Mouse (Mus musculus): ENCODE data around the gene Grm8. TPM values are rescaled to one million over a fixed set of nuclear protein-coding genes. Genes with fewer than 3 reads are reported as not detected.

The Grm8 gene
- polyA plus RNA-seq, 2 experiments = 1.1 to 1.8 TPM

DNA sequence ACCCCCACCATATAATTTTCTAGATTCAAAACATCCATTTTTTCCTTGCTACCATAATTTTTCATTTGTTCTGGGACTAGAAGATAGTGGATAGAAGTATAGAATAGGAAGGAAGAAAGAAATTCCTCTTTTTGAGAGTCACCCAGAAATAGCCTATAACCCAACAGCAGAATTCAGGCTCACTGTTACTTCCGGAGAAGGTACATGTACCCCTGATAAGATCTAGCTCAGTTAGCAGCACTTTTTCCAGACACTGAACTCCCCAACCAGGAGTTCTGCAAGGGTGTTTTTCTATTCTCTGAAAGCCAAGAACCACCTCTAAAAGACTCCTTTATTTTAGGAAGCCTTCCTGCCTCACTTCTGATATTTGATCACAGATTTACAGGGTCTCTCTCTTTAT, 816.4 kb downstream of the Grm8 start:
- no peak overlapping the region for H3K4me2 ChIP-seq (replicated peaks; ENCODE audit: low read depth, low read length, severe bottlenecking)
- no peak overlapping the region for H3K27ac ChIP-seq (replicated peaks; ENCODE audit: low read depth, low read length)
- H3K4me3 ChIP-seq (replicated peaks; ENCODE audit: low read length) = no peak overlapping the region
- no peaks in the 10 kb centered on the region for H3K4me1 ChIP-seq (ENCODE audit: control insufficient read depth, insufficient read depth, low read length)
- 63% methylated on average over 1 of the region's 1 CpGs for WGBS
- H3K27me3 ChIP-seq (ENCODE audit: control insufficient read depth, insufficient read depth, low read length) = no peaks in the 10 kb centered on the region
- H3K9ac ChIP-seq (ENCODE audit: low read depth, low read length, severe bottlenecking) = no peak overlapping the region
- TF ChIP-seq POLR2A (IDR thresholded peaks at IDR 0.05; ENCODE audit: borderline replicate concordance, extremely low read depth, insufficient read depth, insufficient read length) = no peak
- no peaks in the 10 kb centered on the region for H3K36me3 ChIP-seq (ENCODE audit: control insufficient read depth, insufficient read depth, low read length)
- DNase-seq (ENCODE audit: low spot score) = no peak
- no peak for ATAC-seq (ENCODE audit: low FRiP score, low read depth)
- no peaks in the 10 kb centered on the region for H3K9me3 ChIP-seq (ENCODE audit: control insufficient read depth, low read length)

DNA sequence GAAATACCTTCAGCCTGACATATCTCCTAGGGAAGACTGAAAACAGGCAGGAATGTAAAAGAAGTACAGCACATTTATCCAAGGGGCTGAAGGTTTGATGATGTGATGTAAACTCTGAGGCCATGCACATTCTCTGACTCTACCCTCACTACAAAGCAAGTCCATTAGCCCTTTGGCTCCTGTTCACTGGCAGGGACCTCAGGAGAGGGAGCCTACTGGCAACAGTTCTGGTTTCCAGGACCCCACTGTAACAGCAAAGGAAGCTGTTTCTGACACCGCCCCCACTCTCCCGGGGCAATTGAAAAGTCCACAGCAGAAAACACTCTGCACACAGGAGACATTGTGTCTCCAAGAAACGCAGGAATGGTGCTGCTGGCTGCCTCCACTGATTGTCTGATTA, 817.6 kb downstream of the Grm8 start:
- H3K9me3 ChIP-seq (ENCODE audit: control insufficient read depth, low read length) = no peaks in the 10 kb centered on the region
- no peak for TF ChIP-seq POLR2A (IDR thresholded peaks at IDR 0.05; ENCODE audit: borderline replicate concordance, extremely low read depth, insufficient read depth, insufficient read length)
- no peak overlapping the region for H3K9ac ChIP-seq (ENCODE audit: low read depth, low read length, severe bottlenecking)
- H3K4me3 ChIP-seq (replicated peaks; ENCODE audit: low read length) = no peak overlapping the region
- H3K27ac ChIP-seq (replicated peaks; ENCODE audit: low read depth, low read length) = no peak overlapping the region
- H3K36me3 ChIP-seq (ENCODE audit: control insufficient read depth, insufficient read depth, low read length) = no peaks in the 10 kb centered on the region
- H3K4me2 ChIP-seq (replicated peaks; ENCODE audit: low read depth, low read length, severe bottlenecking) = no peak overlapping the region
- DNase-seq (ENCODE audit: low spot score) = no peak
- H3K4me1 ChIP-seq (ENCODE audit: control insufficient read depth, insufficient read depth, low read length) = no peaks in the 10 kb centered on the region
- ATAC-seq (ENCODE audit: low FRiP score, low read depth) = no peak
- 32% methylated on average over 3 of the region's 3 CpGs for WGBS
- H3K27me3 ChIP-seq (ENCODE audit: control insufficient read depth, insufficient read depth, low read length) = no peaks in the 10 kb centered on the region

DNA sequence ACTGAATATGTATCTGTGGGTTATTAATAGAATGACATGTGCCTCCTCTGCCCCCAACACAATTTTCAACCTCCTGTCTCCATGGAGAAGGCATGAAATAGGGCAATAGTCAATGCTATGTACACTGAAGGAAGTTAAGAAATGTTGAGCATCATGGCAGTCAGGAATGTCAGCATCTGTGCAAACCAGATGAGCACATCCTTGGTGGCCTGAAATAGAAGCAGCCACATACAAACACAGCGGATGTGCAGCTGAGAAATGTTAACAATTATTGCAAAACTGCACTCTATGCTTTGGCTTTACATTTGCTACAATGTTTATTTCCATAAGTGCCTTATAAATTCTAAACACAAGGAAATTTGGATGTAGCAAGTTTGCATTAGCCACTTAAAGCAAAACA, 819.0 kb downstream of the Grm8 start:
- Histone ChIP-seq H3K27ac (replicated peaks; ENCODE audit: low read depth, low read length) (no peak overlapping the region), H3K9me3 (ENCODE audit: control insufficient read depth, low read length) (no peaks in the 10 kb centered on the region), H3K4me3 (replicated peaks; ENCODE audit: low read length) (no peak overlapping the region), H3K27me3 (ENCODE audit: control insufficient read depth, insufficient read depth, low read length) (no peaks in the 10 kb centered on the region), H3K9ac (ENCODE audit: low read depth, low read length, severe bottlenecking) (no peak overlapping the region), H3K36me3 (ENCODE audit: control insufficient read depth, insufficient read depth, low read length) (no peaks in the 10 kb centered on the region), H3K4me1 (ENCODE audit: control insufficient read depth, insufficient read depth, low read length) (no peaks in the 10 kb centered on the region), H3K4me2 (replicated peaks; ENCODE audit: low read depth, low read length, severe bottlenecking) (no peak overlapping the region)
- WGBS = 86% methylated on average over 1 of the region's 1 CpGs
- DNase-seq (ENCODE audit: low spot score) (no peak), ATAC-seq (ENCODE audit: low FRiP score, low read depth) (no peak)
- no peak for TF ChIP-seq POLR2A (IDR thresholded peaks at IDR 0.05; ENCODE audit: borderline replicate concordance, extremely low read depth, insufficient read depth, insufficient read length)

DNA sequence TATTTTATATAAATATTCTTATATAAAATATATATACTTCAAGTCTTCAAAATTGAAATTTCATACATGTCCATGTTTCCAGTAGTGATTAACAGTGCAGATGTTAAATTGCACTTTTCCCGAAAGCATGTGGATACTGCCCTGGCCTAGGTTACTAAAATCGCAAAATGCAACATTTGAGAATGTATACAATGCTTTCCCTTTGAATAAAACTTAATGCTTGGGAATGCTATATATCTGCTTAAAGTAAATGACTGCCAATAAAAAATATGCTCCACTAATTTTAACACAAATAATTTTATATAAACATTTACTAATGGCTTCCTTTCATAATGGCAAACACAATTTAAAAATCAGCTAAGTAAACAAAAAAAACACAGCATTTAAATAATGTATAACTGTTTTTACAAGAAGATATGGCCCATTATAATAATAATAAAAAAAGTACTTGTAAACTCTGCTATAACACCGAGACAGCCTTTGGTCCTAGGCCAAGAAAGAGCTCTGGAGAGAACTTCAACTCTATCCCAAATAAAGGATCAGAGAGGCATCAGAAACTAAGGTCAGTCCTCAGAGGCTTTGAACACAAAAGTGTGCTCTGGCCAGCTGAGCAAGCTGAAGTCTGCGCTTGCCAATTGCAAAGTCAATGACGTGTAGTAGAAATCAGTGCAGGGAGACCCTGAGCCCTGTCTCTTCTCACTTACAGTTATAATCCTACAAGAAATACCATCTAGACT, 820.5 kb downstream of the Grm8 start:
- Histone ChIP-seq H3K27ac (replicated peaks; ENCODE audit: low read depth, low read length) (no peak overlapping the region), H3K4me3 (replicated peaks; ENCODE audit: low read length) (no peak overlapping the region), H3K4me2 (replicated peaks; ENCODE audit: low read depth, low read length, severe bottlenecking) (no peak overlapping the region), H3K9ac (ENCODE audit: low read depth, low read length, severe bottlenecking) (no peak overlapping the region), H3K27me3 (ENCODE audit: control insufficient read depth, insufficient read depth, low read length) (no peaks in the 10 kb centered on the region), H3K9me3 (ENCODE audit: control insufficient read depth, low read length) (no peaks in the 10 kb centered on the region), H3K4me1 (ENCODE audit: control insufficient read depth, insufficient read depth, low read length) (no peaks in the 10 kb centered on the region), H3K36me3 (ENCODE audit: control insufficient read depth, insufficient read depth, low read length) (no peaks in the 10 kb centered on the region)
- ATAC-seq (ENCODE audit: low FRiP score, low read depth) = no peak
- DNase-seq (ENCODE audit: low spot score) = no peak
- 67% methylated on average over 5 of the region's 5 CpGs for WGBS
- no peak for TF ChIP-seq POLR2A (IDR thresholded peaks at IDR 0.05; ENCODE audit: borderline replicate concordance, extremely low read depth, insufficient read depth, insufficient read length)

DNA sequence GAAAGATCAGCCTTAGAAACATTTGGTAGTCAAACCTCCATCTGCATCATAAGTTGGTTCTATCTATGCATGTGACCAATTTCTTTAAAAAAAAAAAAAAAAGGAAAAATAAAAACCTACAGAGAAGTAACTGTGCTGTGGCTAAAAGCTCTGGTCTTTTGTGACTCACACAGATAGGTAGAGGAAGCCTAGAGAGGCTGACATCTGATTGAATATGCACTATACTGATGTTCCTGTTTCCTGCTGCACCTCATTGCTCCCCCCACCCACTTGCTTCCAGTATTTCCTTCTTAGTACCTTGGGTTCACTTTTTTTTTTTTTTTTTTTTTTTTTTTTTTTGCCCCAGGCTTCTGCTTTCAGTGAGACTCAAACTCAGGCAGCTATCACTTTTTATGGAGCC, 824.6 kb downstream of the Grm8 start:
- no peak for ATAC-seq (ENCODE audit: low FRiP score, low read depth)
- Histone ChIP-seq H3K36me3 (ENCODE audit: control insufficient read depth, insufficient read depth, low read length) (no peaks in the 10 kb centered on the region), H3K9me3 (ENCODE audit: control insufficient read depth, low read length) (no peaks in the 10 kb centered on the region), H3K27ac (replicated peaks; ENCODE audit: low read depth, low read length) (no peak overlapping the region), H3K27me3 (ENCODE audit: control insufficient read depth, insufficient read depth, low read length) (no peaks in the 10 kb centered on the region), H3K4me3 (replicated peaks; ENCODE audit: low read length) (no peak overlapping the region), H3K4me1 (ENCODE audit: control insufficient read depth, insufficient read depth, low read length) (no peaks in the 10 kb centered on the region), H3K4me2 (replicated peaks; ENCODE audit: low read depth, low read length, severe bottlenecking) (no peak overlapping the region), H3K9ac (ENCODE audit: low read depth, low read length, severe bottlenecking) (no peak overlapping the region)
- no peak for DNase-seq (ENCODE audit: low spot score)
- no peak for TF ChIP-seq POLR2A (IDR thresholded peaks at IDR 0.05; ENCODE audit: borderline replicate concordance, extremely low read depth, insufficient read depth, insufficient read length)
